Mouse (Mus musculus) frontal cortex, adult (tissue): ENCODE measurements at regions not wholly inside any gene's neighbourhood (a gene's known extent, or its start where the extent isn't known, plus 50 kb on each side); places are given as distances from the start of the nearest gene placed in this dataset.

Source experiments
- ATAC-seq: cut with Nextera tagmentation; 2 replicates; pipeline ENCODE4 v1.9.2; 2017; ENCODE audit warnings: mild to moderate bottlenecking, moderate library complexity, mixed read lengths; ENCODE audit not compliant: low TSS enrichment

GRCm38 (mm10) chr4:25488479-25489069 is 207.0 kb upstream of the Ufl1 start:
- ATAC-seq: no peak

DNA sequence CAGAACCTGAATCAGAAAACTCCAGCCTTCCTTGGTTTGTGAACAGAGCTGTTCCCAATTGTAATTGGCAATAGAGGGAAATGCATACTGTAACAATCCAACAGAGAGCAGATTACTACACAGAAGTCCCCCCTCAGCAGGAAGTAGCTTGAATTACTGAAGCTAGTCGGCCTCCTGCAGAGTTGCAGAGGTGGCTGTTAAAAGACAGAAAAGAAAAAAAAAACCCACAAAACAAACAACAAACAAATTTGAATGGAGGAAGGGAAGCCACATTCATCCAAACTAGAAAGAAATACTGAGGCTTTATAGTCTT is 202.0 kb upstream of the Ufl1 start:
- ATAC-seq: no peak

- ATAC-seq: no peak
These were observed 201.5 kb upstream of the Ufl1 start for GRCm38 (mm10) chr4:25482933-25483620.

- ATAC-seq: no peak
These were observed 191.4 kb upstream of the Ufl1 start for GRCm38 (mm10) chr4:25473026-25473425.

DNA sequence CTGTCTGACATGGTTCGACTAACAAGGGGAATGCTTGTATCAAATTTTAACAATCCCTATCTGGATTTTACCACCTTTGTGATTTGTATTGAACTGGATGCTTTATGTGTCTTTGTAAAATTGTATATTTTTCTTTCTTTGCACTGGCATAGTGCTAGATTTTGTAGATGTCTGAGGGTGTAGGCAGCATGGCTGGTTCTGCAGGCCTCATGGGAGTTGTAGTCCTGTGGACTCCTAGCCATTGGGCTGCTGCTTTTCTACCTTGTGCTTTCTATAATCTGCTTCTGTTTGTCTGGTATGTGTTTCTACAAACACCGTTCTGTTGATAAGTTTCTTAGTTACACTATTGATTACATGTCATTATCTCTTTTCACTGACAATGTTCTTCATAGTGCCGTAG is 184.9 kb upstream of the Ufl1 start:
- ATAC-seq: no peak

DNA sequence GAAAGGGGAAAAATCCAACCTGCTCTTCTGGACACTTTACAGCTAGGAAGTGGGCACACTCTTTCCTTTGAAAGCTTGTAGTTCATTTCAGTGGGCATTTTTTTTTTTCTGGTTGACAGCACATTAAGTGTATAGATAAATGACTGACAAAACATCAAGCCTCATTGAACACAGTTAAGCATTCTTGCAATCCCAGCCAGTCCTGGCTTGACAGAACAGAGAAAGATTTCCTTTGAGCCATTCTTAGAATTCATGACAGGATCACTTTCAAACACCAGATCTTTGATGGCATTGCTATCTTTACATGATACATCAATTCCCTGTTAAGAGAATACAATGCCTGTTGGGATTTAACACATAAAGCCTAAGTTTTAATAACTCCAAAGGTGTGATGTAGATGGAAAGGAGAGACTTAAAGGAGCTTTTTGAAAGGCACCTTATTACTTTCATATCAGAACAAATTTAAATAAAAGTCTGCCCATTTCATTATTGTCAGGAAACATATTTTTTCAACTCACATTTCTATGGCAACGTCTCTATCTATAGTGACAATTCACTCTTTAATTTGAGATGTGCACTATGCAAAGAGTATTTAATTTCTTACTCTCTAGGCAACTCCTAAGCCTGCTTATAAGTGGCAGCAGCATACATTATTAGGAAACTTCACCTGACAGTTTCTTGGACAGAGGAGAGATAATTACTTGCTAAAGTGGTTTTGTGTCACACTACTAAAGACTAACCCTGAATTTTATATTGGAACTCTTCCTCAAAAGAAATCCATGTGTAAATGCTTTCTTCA is 183.4 kb upstream of the Ufl1 start:
- no peak for ATAC-seq

- no peak for ATAC-seq
These were observed 182.4 kb upstream of the Ufl1 start for GRCm38 (mm10) chr4:25464069-25464468.

GRCm38 (mm10) chr4:25460127-25460526 is 178.5 kb upstream of the Ufl1 start:
- ATAC-seq: no peak

GRCm38 (mm10) chr4:25454752-25455151 is 173.1 kb upstream of the Ufl1 start:
- no peak for ATAC-seq

DNA sequence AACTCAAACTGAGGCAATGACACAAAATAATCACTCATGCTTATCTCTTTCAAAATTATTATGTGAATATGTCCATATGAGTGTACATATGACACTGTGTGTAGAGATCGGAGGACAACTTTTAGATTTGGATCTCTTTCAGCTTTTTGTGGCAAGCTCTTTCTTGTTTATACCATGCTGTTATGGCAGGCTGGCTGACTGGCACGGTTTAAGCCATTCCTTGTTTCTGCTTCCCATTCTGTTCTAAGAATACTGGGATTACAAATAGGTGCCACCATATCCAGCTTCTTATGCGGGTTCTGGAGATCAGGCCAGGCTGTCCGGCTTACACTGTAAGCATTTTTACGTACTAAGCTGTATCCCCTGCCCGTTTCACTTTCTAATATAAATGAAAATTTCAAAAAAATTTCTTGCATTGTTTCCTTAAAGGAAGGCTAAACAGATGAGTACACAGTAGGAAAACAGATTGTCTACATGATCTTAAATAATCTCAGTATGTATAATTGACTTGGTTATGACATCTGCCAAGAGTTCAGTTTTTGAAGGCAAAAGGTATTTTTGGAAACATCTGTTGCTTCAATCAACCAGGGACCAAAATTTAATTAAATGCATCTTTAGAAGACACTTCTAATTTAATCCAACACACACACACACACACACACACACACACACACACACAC is 171.6 kb upstream of the Ufl1 start:
- no peak for ATAC-seq

GRCm38 (mm10) chr4:25451865-25452264 is 170.2 kb upstream of the Ufl1 start:
- no peak for ATAC-seq

- no peak for ATAC-seq
These were observed 150.6 kb upstream of the Ufl1 start for GRCm38 (mm10) chr4:25432203-25432602.

GRCm38 (mm10) chr4:25416330-25416729 is 134.7 kb upstream of the Ufl1 start:
- no peak for ATAC-seq

DNA sequence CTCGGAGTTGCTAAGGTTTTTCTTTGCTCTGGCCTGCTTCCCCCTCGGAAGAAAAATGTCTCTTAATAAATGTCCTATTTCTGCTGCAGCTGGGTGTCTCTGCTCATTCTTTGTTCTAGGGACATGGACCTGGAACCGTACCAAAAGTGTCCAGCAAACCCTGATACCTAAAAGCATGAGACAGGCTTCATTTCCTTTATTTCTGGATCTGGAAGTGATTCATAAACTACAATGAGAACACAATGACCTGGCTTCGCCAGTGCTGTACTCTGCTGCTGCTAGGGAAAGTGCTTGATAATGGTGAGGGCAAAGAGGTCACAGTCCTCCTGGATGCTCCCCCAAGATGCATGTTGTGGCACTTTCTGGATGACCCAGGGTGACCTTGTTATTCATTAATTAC is 128.8 kb upstream of the Ufl1 start:
- no peak for ATAC-seq

GRCm38 (mm10) chr4:25408696-25409448 is 127.3 kb upstream of the Ufl1 start:
- peak; percentile 99 for ATAC-seq

DNA sequence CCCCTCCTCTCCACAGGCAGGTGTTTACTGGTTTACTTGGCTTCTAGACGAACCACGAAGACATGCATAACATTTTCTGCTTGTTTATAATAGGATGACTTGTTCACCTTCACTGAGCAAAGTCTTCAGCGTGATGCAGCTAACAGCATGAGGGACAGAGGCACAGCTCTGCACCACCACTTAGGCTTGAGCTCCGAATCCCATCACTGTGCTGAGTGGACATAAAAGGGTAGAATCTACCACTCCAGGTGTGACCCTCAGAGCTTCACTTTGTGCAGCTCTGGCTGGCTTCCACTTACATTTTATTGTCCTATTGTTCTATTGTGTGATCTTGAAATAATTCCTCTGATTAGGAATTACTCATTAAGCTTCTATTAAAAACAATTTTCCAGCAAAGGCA is 126.2 kb upstream of the Ufl1 start:
- no peak for ATAC-seq

DNA sequence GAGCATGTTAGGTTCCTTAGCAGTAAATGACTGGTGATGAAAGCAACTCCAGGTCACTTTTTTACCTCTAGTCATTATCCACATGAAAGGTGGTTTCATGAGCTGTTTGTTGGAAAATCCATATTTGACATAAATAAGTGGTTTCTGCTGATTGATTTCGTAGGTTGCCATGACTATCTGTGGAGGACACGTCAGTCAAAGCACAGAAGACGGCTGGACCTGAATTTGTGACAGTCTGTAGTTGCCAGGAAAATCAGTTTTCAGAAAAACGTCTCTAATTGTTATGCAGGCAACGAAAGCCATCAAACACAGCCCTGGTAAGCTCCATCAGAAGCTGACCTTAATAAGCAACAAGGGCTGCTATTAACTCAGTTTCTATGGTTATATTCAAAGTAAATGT is 107.9 kb upstream of the Ufl1 start:
- no peak for ATAC-seq

- ATAC-seq: no peak
These were observed 90.4 kb upstream of the Ufl1 start for GRCm38 (mm10) chr4:25372041-25372440.

- no peak for ATAC-seq
These were observed 82.8 kb upstream of the Ufl1 start for GRCm38 (mm10) chr4:25364402-25364801.

DNA sequence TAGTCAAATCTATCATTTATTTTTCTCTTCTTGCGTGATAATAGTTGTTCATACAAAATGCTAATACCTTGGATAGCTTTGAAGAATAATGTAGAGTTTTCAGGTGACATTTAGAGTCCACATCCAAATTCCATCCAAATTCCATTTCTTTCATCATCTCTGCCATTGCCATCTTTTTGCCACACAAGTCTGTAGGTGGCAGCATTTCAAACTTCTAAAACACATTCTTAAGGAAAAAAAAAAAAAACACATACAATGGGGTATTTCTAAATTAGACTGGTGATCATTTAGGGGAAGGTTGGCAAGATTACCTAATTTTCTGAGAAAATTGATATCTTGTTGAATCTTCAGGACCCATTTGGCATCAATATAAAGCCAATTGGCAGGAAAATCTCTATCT is 56.0 kb upstream of the Ufl1 start:
- no peak for ATAC-seq
